Mouse (Mus musculus): ENCODE measurements at regions not wholly inside any gene's neighbourhood (a gene's known extent, or its start where the extent isn't known, plus 50 kb on each side); places are given as distances from the start of the nearest gene placed in this dataset.

- H3K27ac ChIP-seq (replicated peaks), result no peak overlapping the region
- H3K4me2 ChIP-seq (replicated peaks; ENCODE audit: low read depth), result no peak overlapping the region
- ATAC-seq (ENCODE audit: low FRiP score, low TSS enrichment) (no peak), DNase-seq (ENCODE audit: low spot score) (no peak)
- no peak overlapping the region for H3K4me3 ChIP-seq (ENCODE audit: low read depth, low read length)
- H3K27me3 ChIP-seq (ENCODE audit: control insufficient read depth, insufficient read depth, low read length), result no peaks in the 10 kb centered on the region
- WGBS, result 43% methylated on average over 1 of the region's 1 CpGs
- no peaks in the 10 kb centered on the region for H3K4me1 ChIP-seq (replicated peaks; ENCODE audit: control insufficient read depth, insufficient read depth)
- H3K9ac ChIP-seq (ENCODE audit: low read length), result no peak overlapping the region
- no peak for TF ChIP-seq EP300 (optimal IDR thresholded peaks at IDR 0.05)
- H3K36me3 ChIP-seq (ENCODE audit: control insufficient read depth, insufficient read depth, low read length), result no peaks in the 10 kb centered on the region
- H3K9me3 ChIP-seq (ENCODE audit: control insufficient read depth, low read length), result no peaks in the 10 kb centered on the region
Observed at GRCm38 (mm10) chr4:97102752-97103052, 80.3 kb downstream of the Gm10192 start.

DNA sequence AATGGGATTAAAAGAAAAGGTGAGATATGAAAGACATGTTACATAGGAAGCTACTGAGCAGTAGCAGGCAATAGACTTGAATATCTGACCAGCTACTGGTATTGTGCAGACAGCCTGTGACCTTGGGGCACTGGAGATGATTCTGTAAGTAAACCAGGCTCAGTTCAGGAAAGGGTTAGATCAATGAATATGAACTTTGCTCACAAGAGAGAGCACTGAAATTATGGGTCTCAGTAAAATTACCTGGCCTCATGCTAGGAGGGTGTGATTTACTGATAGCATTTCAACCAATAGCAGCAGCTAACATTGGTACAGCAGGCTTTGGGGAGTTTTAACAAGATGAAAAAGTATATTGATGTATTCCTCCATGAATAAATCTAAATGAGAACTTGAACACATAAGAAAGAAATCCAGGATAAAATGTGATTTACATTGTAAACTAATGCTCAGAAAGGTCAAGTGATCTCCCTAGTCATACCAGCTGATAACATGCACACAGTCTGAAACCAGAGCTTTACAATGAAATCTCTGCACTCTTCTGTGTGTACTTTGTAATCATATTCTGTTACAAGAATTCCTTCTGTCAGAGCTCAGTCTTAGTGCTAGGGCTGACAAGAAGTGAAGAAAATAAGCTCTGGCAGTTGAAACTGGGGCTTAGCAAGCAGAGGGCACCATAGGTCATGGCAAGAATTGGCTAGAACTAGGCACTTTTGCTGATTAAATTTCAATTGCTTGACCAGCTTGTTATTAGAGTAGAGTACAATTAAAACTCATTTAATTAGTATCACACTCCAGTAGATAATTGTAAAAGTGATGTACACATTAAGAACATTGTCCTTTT is 80.8 kb downstream of the Gm10192 start:
- DNase-seq (ENCODE audit: low spot score), result no peak
- H3K27me3 ChIP-seq (ENCODE audit: control insufficient read depth, insufficient read depth, low read length), result no peaks in the 10 kb centered on the region
- no peak overlapping the region for H3K9ac ChIP-seq (ENCODE audit: low read length)
- H3K4me3 ChIP-seq (ENCODE audit: low read depth, low read length), result no peak overlapping the region
- no peak overlapping the region for H3K27ac ChIP-seq (replicated peaks)
- no peak for ATAC-seq (ENCODE audit: low FRiP score, low TSS enrichment)
- no peaks in the 10 kb centered on the region for H3K9me3 ChIP-seq (ENCODE audit: control insufficient read depth, low read length)
- H3K4me2 ChIP-seq (replicated peaks; ENCODE audit: low read depth), result no peak overlapping the region
- H3K4me1 ChIP-seq (replicated peaks; ENCODE audit: control insufficient read depth, insufficient read depth), result no peaks in the 10 kb centered on the region
- H3K36me3 ChIP-seq (ENCODE audit: control insufficient read depth, insufficient read depth, low read length), result no peaks in the 10 kb centered on the region
- TF ChIP-seq EP300 (optimal IDR thresholded peaks at IDR 0.05) (no peak), CTCF (IDR thresholded peaks at IDR 0.05; ENCODE audit: low read depth) (no peak)

GRCm38 (mm10) chr4:97099721-97100120 is 83.2 kb downstream of the Gm10192 start:
- Histone ChIP-seq H3K27me3 (ENCODE audit: control insufficient read depth, insufficient read depth, low read length) (no peaks in the 10 kb centered on the region), H3K27ac (replicated peaks) (no peak overlapping the region), H3K9ac (ENCODE audit: low read length) (no peak overlapping the region), H3K4me2 (replicated peaks; ENCODE audit: low read depth) (no peak overlapping the region), H3K36me3 (ENCODE audit: control insufficient read depth, insufficient read depth, low read length) (no peaks in the 10 kb centered on the region), H3K9me3 (ENCODE audit: control insufficient read depth, low read length) (no peaks in the 10 kb centered on the region), H3K4me3 (ENCODE audit: low read depth, low read length) (no peak overlapping the region), H3K4me1 (replicated peaks; ENCODE audit: control insufficient read depth, insufficient read depth) (no peaks in the 10 kb centered on the region)
- WGBS, result 71% methylated on average over 3 of the region's 3 CpGs
- TF ChIP-seq CTCF (IDR thresholded peaks at IDR 0.05; ENCODE audit: low read depth), result no peak
- no peak for TF ChIP-seq EP300 (optimal IDR thresholded peaks at IDR 0.05)
- ATAC-seq (ENCODE audit: low FRiP score, low TSS enrichment) (no peak), DNase-seq (ENCODE audit: low spot score) (no peak)

- DNase-seq (ENCODE audit: low spot score), result no peak
- Histone ChIP-seq H3K27me3 (ENCODE audit: control insufficient read depth, insufficient read depth, low read length) (no peaks in the 10 kb centered on the region), H3K4me1 (replicated peaks; ENCODE audit: control insufficient read depth, insufficient read depth) (no peaks in the 10 kb centered on the region), H3K9me3 (ENCODE audit: control insufficient read depth, low read length) (no peaks in the 10 kb centered on the region), H3K27ac (replicated peaks) (no peak overlapping the region), H3K9ac (ENCODE audit: low read length) (no peak overlapping the region), H3K4me2 (replicated peaks; ENCODE audit: low read depth) (no peak overlapping the region), H3K36me3 (ENCODE audit: control insufficient read depth, insufficient read depth, low read length) (no peaks in the 10 kb centered on the region), H3K4me3 (ENCODE audit: low read depth, low read length) (no peak overlapping the region)
- TF ChIP-seq CTCF (IDR thresholded peaks at IDR 0.05; ENCODE audit: low read depth), result no peak
- no peak for TF ChIP-seq EP300 (optimal IDR thresholded peaks at IDR 0.05)
- 71% methylated on average over 3 of the region's 3 CpGs for WGBS
- no peak for ATAC-seq (ENCODE audit: low FRiP score, low TSS enrichment)
Observed at GRCm38 (mm10) chr4:97093576-97093975, 89.4 kb downstream of the Gm10192 start.

- no peak for TF ChIP-seq CTCF (IDR thresholded peaks at IDR 0.05; ENCODE audit: low read depth)
- no peak for TF ChIP-seq EP300 (optimal IDR thresholded peaks at IDR 0.05)
- ATAC-seq (ENCODE audit: low FRiP score, low TSS enrichment) (no peak), DNase-seq (ENCODE audit: low spot score) (no peak)
- Histone ChIP-seq H3K4me3 (ENCODE audit: low read depth, low read length) (no peak overlapping the region), H3K27ac (replicated peaks) (no peak overlapping the region), H3K4me1 (replicated peaks; ENCODE audit: control insufficient read depth, insufficient read depth) (no peaks in the 10 kb centered on the region), H3K27me3 (ENCODE audit: control insufficient read depth, insufficient read depth, low read length) (no peaks in the 10 kb centered on the region), H3K36me3 (ENCODE audit: control insufficient read depth, insufficient read depth, low read length) (no peaks in the 10 kb centered on the region), H3K9ac (ENCODE audit: low read length) (no peak overlapping the region), H3K4me2 (replicated peaks; ENCODE audit: low read depth) (no peak overlapping the region), H3K9me3 (ENCODE audit: control insufficient read depth, low read length) (no peaks in the 10 kb centered on the region)
- WGBS, result 56% methylated on average over 6 of the region's 6 CpGs
Observed at GRCm38 (mm10) chr4:97050735-97051134, 132.2 kb downstream of the Gm10192 start.

- DNase-seq (ENCODE audit: low spot score) (no peak), ATAC-seq (ENCODE audit: low FRiP score, low TSS enrichment) (no peak)
- Histone ChIP-seq H3K27me3 (ENCODE audit: control insufficient read depth, insufficient read depth, low read length) (no peaks in the 10 kb centered on the region), H3K36me3 (ENCODE audit: control insufficient read depth, insufficient read depth, low read length) (no peaks in the 10 kb centered on the region), H3K4me2 (replicated peaks; ENCODE audit: low read depth) (no peak overlapping the region), H3K9me3 (ENCODE audit: control insufficient read depth, low read length) (no peaks in the 10 kb centered on the region), H3K9ac (ENCODE audit: low read length) (no peak overlapping the region), H3K4me3 (ENCODE audit: low read depth, low read length) (no peak overlapping the region), H3K27ac (replicated peaks) (no peak overlapping the region), H3K4me1 (replicated peaks; ENCODE audit: control insufficient read depth, insufficient read depth) (no peaks in the 10 kb centered on the region)
- no peak for TF ChIP-seq CTCF (IDR thresholded peaks at IDR 0.05; ENCODE audit: low read depth)
- no peak for TF ChIP-seq EP300 (optimal IDR thresholded peaks at IDR 0.05)
- WGBS, result 76% methylated on average over 4 of the region's 4 CpGs
Observed at GRCm38 (mm10) chr4:97049045-97049674, 133.8 kb downstream of the Gm10192 start.

Measured in stomach, postnatal 0 days (tissue).